Mouse (Mus musculus): ENCODE data around the gene Zan.
A peak's percentile ranks its signal among the peaks of the same experiment; 100 is the strongest.
"Not testable (repeated sequence)": the region's sequence is repeated elsewhere in the genome, so short reads cannot be mapped to it uniquely, and the experiment has no call there.

Gene Zan

GRCm38 (mm10) chr5:137500186-137500585 is 23.3 kb upstream of the Zan start:
- no peak for DNase-seq

GRCm38 (mm10) chr5:137493831-137494230 is 17.0 kb upstream of the Zan start:
- DNase-seq: no peak

- no peak for DNase-seq
Observed at GRCm38 (mm10) chr5:137491559-137491958, 14.7 kb upstream of the Zan start.

- DNase-seq: no peak
Observed at GRCm38 (mm10) chr5:137487616-137488015, 10.8 kb upstream of the Zan start.

GRCm38 (mm10) chr5:137485851-137486155 is 8.9 kb upstream of the Zan start:
- DNase-seq: no peak

GRCm38 (mm10) chr5:137485071-137485850 is 8.4 kb upstream of the Zan start:
- DNase-seq: no peak

GRCm38 (mm10) chr5:137481897-137482296 is 5.0 kb upstream of the Zan start:
- no peak for DNase-seq

GRCm38 (mm10) chr5:137481138-137481537 is 4.3 kb upstream of the Zan start:
- DNase-seq: peak; percentile 70

GRCm38 (mm10) chr5:137474351-137474750 is 2.5 kb downstream of the Zan start:
- DNase-seq: no peak

GRCm38 (mm10) chr5:137472252-137472904 is 4.5 kb downstream of the Zan start:
- DNase-seq: no peak

- DNase-seq: no peak
Observed at GRCm38 (mm10) chr5:137466946-137467345, 9.9 kb downstream of the Zan start.

GRCm38 (mm10) chr5:137465049-137465448 is 11.8 kb downstream of the Zan start:
- no peak for DNase-seq

GRCm38 (mm10) chr5:137455866-137456591 is 20.8 kb downstream of the Zan start:
- DNase-seq: no peak

- no peak for DNase-seq
Observed at GRCm38 (mm10) chr5:137455206-137455605, 21.7 kb downstream of the Zan start.

GRCm38 (mm10) chr5:137445536-137445935 is 31.3 kb downstream of the Zan start:
- DNase-seq: no peak

- no peak for DNase-seq
Observed at GRCm38 (mm10) chr5:137440216-137440855, 36.5 kb downstream of the Zan start.

- DNase-seq: no peak
Observed at GRCm38 (mm10) chr5:137433889-137434288, 43.0 kb downstream of the Zan start.

- DNase-seq: not testable (repeated sequence)
Observed at GRCm38 (mm10) chr5:137430402-137430801, 46.5 kb downstream of the Zan start.

- no peak for DNase-seq
Observed at GRCm38 (mm10) chr5:137425648-137426047, 51.2 kb downstream of the Zan start.

GRCm38 (mm10) chr5:137419841-137420240 is 57.0 kb downstream of the Zan start:
- DNase-seq: no peak

- no peak for DNase-seq
Observed at GRCm38 (mm10) chr5:137419105-137419504, 57.8 kb downstream of the Zan start.

GRCm38 (mm10) chr5:137414253-137414652 is 62.6 kb downstream of the Zan start:
- no peak for DNase-seq

- no peak for DNase-seq
Observed at GRCm38 (mm10) chr5:137411235-137411634, 65.6 kb downstream of the Zan start.

Data from cerebellum, adult 11 months (tissue).